Mouse (Mus musculus): ENCODE measurements around the gene Slc35d1. TPM values are rescaled to one million over a fixed set of nuclear protein-coding genes. Genes with fewer than 3 reads are reported as not detected.

The Slc35d1 gene
- polyA plus RNA-seq, 1 experiment from 2014 or later: 7.3 TPM

- H3K4me3 ChIP-seq (ENCODE audit: low read length): no peak overlapping the region
- H3K9ac ChIP-seq (replicated peaks; ENCODE audit: low read length): no peak overlapping the region
- peaks cover 45% of the 10 kb centered on the region for H3K36me3 ChIP-seq (ENCODE audit: insufficient read depth, low read length)
- 87% methylated on average over 8 of the region's 8 CpGs for WGBS
- H3K9me3 ChIP-seq (ENCODE audit: low read length): 0 out of 2 replicates have a peak, but pooled peaks cover 3% of the 10 kb centered on the region
- no peak overlapping the region for H3K27ac ChIP-seq (ENCODE audit: low read length)
- no peaks in the 10 kb centered on the region for H3K27me3 ChIP-seq (ENCODE audit: insufficient read depth, low read length)
- H3K4me2 ChIP-seq (replicated peaks; ENCODE audit: low read depth, low read length): no peak overlapping the region
- no peak for ATAC-seq (ENCODE audit: low FRiP score, low TSS enrichment)
- no peaks in the 10 kb centered on the region for H3K4me1 ChIP-seq (ENCODE audit: insufficient read depth, low read length)
These were observed 17.6 kb downstream of the Slc35d1 start for GRCm38 (mm10) chr4:103197401-103197800.

- Histone ChIP-seq H3K4me2 (replicated peaks; ENCODE audit: low read depth, low read length) (no peak overlapping the region), H3K36me3 (ENCODE audit: insufficient read depth, low read length) (peaks cover 50% of the 10 kb centered on the region), H3K27me3 (ENCODE audit: insufficient read depth, low read length) (no peaks in the 10 kb centered on the region), H3K9me3 (ENCODE audit: low read length) (0 out of 2 replicates have a peak, but pooled peaks cover 4% of the 10 kb centered on the region), H3K4me1 (ENCODE audit: insufficient read depth, low read length) (no peaks in the 10 kb centered on the region), H3K27ac (ENCODE audit: low read length) (no peak overlapping the region), H3K4me3 (ENCODE audit: low read length) (no peak overlapping the region), H3K9ac (replicated peaks; ENCODE audit: low read length) (no peak overlapping the region)
- 84% methylated on average over 2 of the region's 2 CpGs for WGBS
- ATAC-seq (ENCODE audit: low FRiP score, low TSS enrichment): no peak
These were observed 22.5 kb downstream of the Slc35d1 start for GRCm38 (mm10) chr4:103192421-103192820.

DNA sequence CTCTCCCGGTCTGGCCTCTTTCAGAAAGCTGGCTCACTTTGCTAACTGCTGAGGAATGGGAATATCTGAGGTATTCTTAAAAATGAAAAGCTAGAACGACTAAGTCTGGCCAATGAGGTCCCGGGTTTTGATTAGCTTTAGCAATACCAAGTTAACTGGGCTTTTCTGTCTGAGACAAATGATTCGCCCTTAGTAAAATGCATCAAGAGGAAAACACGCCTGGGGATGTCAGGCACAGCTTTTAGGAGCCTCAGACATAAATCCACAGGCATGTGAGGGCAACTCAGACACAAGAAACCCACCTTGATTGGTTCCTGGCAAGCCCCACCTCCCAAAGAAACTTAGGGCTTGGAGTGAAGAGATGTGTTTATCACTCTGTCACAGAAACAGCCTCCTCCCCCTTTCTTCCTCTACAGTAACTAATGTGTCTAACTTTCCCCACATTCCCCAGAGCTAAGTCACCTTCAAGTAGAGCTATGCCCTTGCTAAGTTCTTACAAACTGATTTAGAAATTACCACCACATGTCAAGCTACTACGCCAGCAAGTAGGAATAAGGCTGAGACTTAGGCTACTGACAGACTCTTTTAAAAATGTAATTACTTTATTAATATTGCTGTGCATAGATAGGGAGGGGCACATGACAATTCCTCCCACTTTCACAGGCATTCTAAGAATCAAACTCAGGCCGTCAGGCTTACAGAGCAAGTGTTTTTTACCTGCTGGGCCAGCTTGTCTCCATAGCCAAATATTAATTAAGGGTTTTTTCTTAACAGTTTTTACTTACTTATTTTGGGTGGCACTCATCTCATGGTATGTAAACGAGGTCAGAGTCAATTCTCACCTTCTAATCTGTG lies 26.0 kb downstream of the Slc35d1 start:
- peaks cover 34% of the 10 kb centered on the region for H3K36me3 ChIP-seq (ENCODE audit: insufficient read depth, low read length)
- no peaks in the 10 kb centered on the region for H3K27me3 ChIP-seq (ENCODE audit: insufficient read depth, low read length)
- no peaks in the 10 kb centered on the region for H3K4me1 ChIP-seq (ENCODE audit: insufficient read depth, low read length)
- no peak overlapping the region for H3K9ac ChIP-seq (replicated peaks; ENCODE audit: low read length)
- no peak overlapping the region for H3K27ac ChIP-seq (ENCODE audit: low read length)
- H3K4me3 ChIP-seq (ENCODE audit: low read length): no peak overlapping the region
- no peak overlapping the region for H3K4me2 ChIP-seq (replicated peaks; ENCODE audit: low read depth, low read length)
- 0 out of 2 replicates have a peak, but pooled peaks cover 4% of the 10 kb centered on the region for H3K9me3 ChIP-seq (ENCODE audit: low read length)
- whole genome bisulfite sequencing: 83% methylated on average over 8 of the region's 8 CpGs
- ATAC-seq (ENCODE audit: low FRiP score, low TSS enrichment): no peak

- no peak overlapping the region for H3K27ac ChIP-seq (ENCODE audit: low read length)
These were observed 34.6 kb downstream of the Slc35d1 start for GRCm38 (mm10) chr4:103180300-103180888.

GRCm38 (mm10) chr4:103179581-103179980 lies 35.4 kb downstream of the Slc35d1 start:
- Histone ChIP-seq H3K9ac (replicated peaks; ENCODE audit: low read length) (no peak overlapping the region), H3K27me3 (ENCODE audit: insufficient read depth, low read length) (no peaks in the 10 kb centered on the region), H3K27ac (ENCODE audit: low read length) (no peak overlapping the region), H3K4me3 (ENCODE audit: low read length) (no peak overlapping the region), H3K9me3 (ENCODE audit: low read length) (no peaks in the 10 kb centered on the region), H3K4me2 (replicated peaks; ENCODE audit: low read depth, low read length) (no peak overlapping the region), H3K4me1 (ENCODE audit: insufficient read depth, low read length) (peaks cover 11% of the 10 kb centered on the region; the same call in 1 of the 2 replicates), H3K36me3 (ENCODE audit: insufficient read depth, low read length) (peaks cover 15% of the 10 kb centered on the region; the same call in 1 of the 2 replicates)
- no peak for ATAC-seq (ENCODE audit: low FRiP score, low TSS enrichment)
- 77% methylated on average over 3 of the region's 3 CpGs for WGBS

More at GRCm38 (mm10) chr4:103180300-103180888, 34.6 kb downstream of the Slc35d1 start:
- Histone ChIP-seq H3K27me3 (ENCODE audit: insufficient read depth, low read length) (no peaks in the 10 kb centered on the region), H3K4me2 (replicated peaks; ENCODE audit: low read depth, low read length) (no peak overlapping the region), H3K36me3 (ENCODE audit: insufficient read depth, low read length) (peaks cover 19% of the 10 kb centered on the region; the same call in 1 of the 2 replicates), H3K9me3 (ENCODE audit: low read length) (no peaks in the 10 kb centered on the region), H3K4me1 (ENCODE audit: insufficient read depth, low read length) (peaks cover 11% of the 10 kb centered on the region; the same call in 1 of the 2 replicates), H3K9ac (replicated peaks; ENCODE audit: low read length) (no peak overlapping the region), H3K4me3 (ENCODE audit: low read length) (no peak overlapping the region)
- ATAC-seq (ENCODE audit: low FRiP score, low TSS enrichment): no peak; the same call in 1 of the 2 replicates
- 81% methylated on average over 8 of the region's 8 CpGs for WGBS

GRCm38 (mm10) chr4:103178635-103179318 lies 36.2 kb downstream of the Slc35d1 start:
- ATAC-seq (ENCODE audit: low FRiP score, low TSS enrichment): no peak; the same call in 1 of the 2 replicates
- 69% methylated on average over 7 of the region's 7 CpGs for WGBS
- H3K9ac ChIP-seq (replicated peaks; ENCODE audit: low read length): no peak overlapping the region
- no peak overlapping the region for H3K4me3 ChIP-seq (ENCODE audit: low read length)
- H3K4me2 ChIP-seq (replicated peaks; ENCODE audit: low read depth, low read length): no peak overlapping the region
- H3K9me3 ChIP-seq (ENCODE audit: low read length): no peaks in the 10 kb centered on the region
- peaks cover 11% of the 10 kb centered on the region; the same call in 1 of the 2 replicates for H3K4me1 ChIP-seq (ENCODE audit: insufficient read depth, low read length)
- H3K27ac ChIP-seq (ENCODE audit: low read length): 0 out of 2 replicates have a peak overlapping the region, but pooled peaks have one; percentile 15
- peaks cover 17% of the 10 kb centered on the region; the same call in 1 of the 2 replicates for H3K36me3 ChIP-seq (ENCODE audit: insufficient read depth, low read length)
- no peaks in the 10 kb centered on the region for H3K27me3 ChIP-seq (ENCODE audit: insufficient read depth, low read length)

GRCm38 (mm10) chr4:103177681-103178080 lies 37.3 kb downstream of the Slc35d1 start:
- H3K4me3 ChIP-seq (ENCODE audit: low read length): no peak overlapping the region
- no peak overlapping the region for H3K27ac ChIP-seq (ENCODE audit: low read length)
- WGBS: 64% methylated on average over 1 of the region's 1 CpGs
- H3K9me3 ChIP-seq (ENCODE audit: low read length): no peaks in the 10 kb centered on the region
- ATAC-seq (ENCODE audit: low FRiP score, low TSS enrichment): no peak
- H3K4me2 ChIP-seq (replicated peaks; ENCODE audit: low read depth, low read length): no peak overlapping the region
- H3K4me1 ChIP-seq (ENCODE audit: insufficient read depth, low read length): peaks cover 11% of the 10 kb centered on the region; the same call in 1 of the 2 replicates
- H3K27me3 ChIP-seq (ENCODE audit: insufficient read depth, low read length): no peaks in the 10 kb centered on the region
- H3K9ac ChIP-seq (replicated peaks; ENCODE audit: low read length): no peak overlapping the region
- H3K36me3 ChIP-seq (ENCODE audit: insufficient read depth, low read length): peaks cover 10% of the 10 kb centered on the region; the same call in 1 of the 2 replicates

- Histone ChIP-seq H3K9ac (replicated peaks; ENCODE audit: low read length) (no peak overlapping the region), H3K27ac (ENCODE audit: low read length) (no peak overlapping the region), H3K4me1 (ENCODE audit: insufficient read depth, low read length) (peaks cover 9% of the 10 kb centered on the region; the same call in 1 of the 2 replicates), H3K27me3 (ENCODE audit: insufficient read depth, low read length) (no peaks in the 10 kb centered on the region), H3K4me3 (ENCODE audit: low read length) (no peak overlapping the region), H3K4me2 (replicated peaks; ENCODE audit: low read depth, low read length) (no peak overlapping the region), H3K9me3 (ENCODE audit: low read length) (no peaks in the 10 kb centered on the region), H3K36me3 (ENCODE audit: insufficient read depth, low read length) (peaks cover 20% of the 10 kb centered on the region; the same call in 1 of the 2 replicates)
- ATAC-seq (ENCODE audit: low FRiP score, low TSS enrichment): 0 out of 2 replicates have a peak, but pooled peaks have one; percentile 43
- 87% methylated on average over 7 of the region's 7 CpGs for WGBS
These were observed 41.0 kb downstream of the Slc35d1 start for GRCm38 (mm10) chr4:103174001-103174400.

GRCm38 (mm10) chr4:103173507-103173906 lies 41.5 kb downstream of the Slc35d1 start:
- Histone ChIP-seq H3K4me2 (replicated peaks; ENCODE audit: low read depth, low read length) (no peak overlapping the region), H3K9ac (replicated peaks; ENCODE audit: low read length) (no peak overlapping the region), H3K9me3 (ENCODE audit: low read length) (peaks cover 4% of the 10 kb centered on the region), H3K27ac (ENCODE audit: low read length) (no peak overlapping the region), H3K27me3 (ENCODE audit: insufficient read depth, low read length) (no peaks in the 10 kb centered on the region), H3K4me1 (ENCODE audit: insufficient read depth, low read length) (peaks cover 5% of the 10 kb centered on the region; the same call in 1 of the 2 replicates), H3K36me3 (ENCODE audit: insufficient read depth, low read length) (peaks cover 20% of the 10 kb centered on the region; the same call in 1 of the 2 replicates), H3K4me3 (ENCODE audit: low read length) (no peak overlapping the region)
- ATAC-seq (ENCODE audit: low FRiP score, low TSS enrichment): peak; percentile 80; the same call in 1 of the 2 replicates
- WGBS: 35% methylated on average over 6 of the region's 6 CpGs

Data from kidney, embryonic 16.5 days (tissue).